Mouse (Mus musculus) stomach, postnatal 0 days (tissue): ENCODE results near the gene Gm9964.

Experiments used
- CTCF ChIP-seq: IDR thresholded peaks from 2 replicates; pipeline ENCODE4 v1.5.1; 2016; ENCODE audit warnings: antibody characterized with exemption, low read depth, mild to moderate bottlenecking, moderate library complexity
- EP300 ChIP-seq: optimal IDR thresholded peaks from 2 replicates; pipeline ENCODE3; 2016; ENCODE audit warnings: antibody characterized with exemption

GRCm38 (mm10) chr11:79258738-79259137 lies 38.0 kb downstream of the Gm9964 start:
- TF ChIP-seq CTCF: no peak
- TF ChIP-seq EP300: no peak
